Mouse (Mus musculus) central nervous system, embryonic 18 days (tissue): Measurements from ENCODE around the gene Trim61. TPM values are rescaled to one million over a fixed set of nuclear protein-coding genes. Genes with fewer than 3 reads are reported as not detected.

ENCODE experiments used
- polyA plus RNA-seq: library from polyadenylated mRNA; depleted of rRNA; stranded (reverse); fragments of >200 nt; gene quantifications from 2 replicates; pipeline ENCODE4 v1.2.3, GENCODE M21; 2012; rRNA removed

Trim61 gene
- not detected in 2 replicates for polyA plus RNA-seq

GRCm38 (mm10) chr8:65018423-65018822, at the start of gene Trim61, which contains the start of gene Trim60:
TSS of gene Trim61 (minus strand) at chr8:65018523.
TSS of gene Trim60 (minus strand) at chr8:65018584.

GRCm38 (mm10) chr8:65037117-65037533, 18.8 kb upstream of the Trim61 start, which contains the start of gene Apela:
TSS of gene Apela (minus strand) at chr8:65037336.

GRCm38 (mm10) chr8:64987731-64988130, 30.6 kb downstream of the Trim61 start, which contains the start of gene Trim75:
TSS of gene Trim75 (minus strand) at chr8:64987831.

Other genes starting within 250 kb of the Trim61 start
- gene Klhl2, start 168.5 kb downstream of the Trim61 start, polyA plus RNA-seq = 65.5 and 72.1 TPM in 2 replicates
- 17.2 and 17.8 TPM in 2 replicates for gene Tmem192, start 71.3 kb downstream of the Trim61 start, polyA plus RNA-seq
- not detected in 2 replicates for gene Trim75, start 30.7 kb downstream of the Trim61 start, polyA plus RNA-seq
- gene Trim60, start 61 bp upstream of the Trim61 start, polyA plus RNA-seq = not detected in 2 replicates
- 0.72 and 0.96 TPM in 2 replicates for gene Apela, start 18.8 kb upstream of the Trim61 start, polyA plus RNA-seq
- gene Gm10663, start 56.5 kb upstream of the Trim61 start, polyA plus RNA-seq = not detected in 2 replicates
- gene BC030870, start 111.0 kb upstream of the Trim61 start, polyA plus RNA-seq = not detected in 2 replicates